Mouse (Mus musculus) heart, adult 2 months (tissue): ENCODE results near the gene Stat1.

Experiments
- CTCF ChIP-seq: fragments of 200-600 bp; IDR thresholded peaks from 2 replicates; pipeline ENCODE4 v1.8.1; 2022; ENCODE audit warnings: antibody characterized with exemption, mild to moderate bottlenecking, moderate library complexity
- EP300 ChIP-seq: fragments of 200-500 bp; IDR thresholded peaks from 2 replicates; pipeline ENCODE4 v1.6.1; 2011; ENCODE audit warnings: low read depth, low read length, control low read depth; ENCODE audit not compliant: insufficient read depth
- POLR2A ChIP-seq: fragments of 200-500 bp; IDR thresholded peaks from 2 replicates; pipeline ENCODE4 v1.6.1; 2011; ENCODE audit warnings: mild to moderate bottlenecking, low read depth, low read length, control low read depth; ENCODE audit not compliant: insufficient read depth

GRCm38 (mm10) chr1:52098618-52099232, 20.5 kb upstream of the Stat1 start:
- TF ChIP-seq CTCF (peak; percentile 86), POLR2A (no peak), EP300 (no peak)
